Mouse (Mus musculus): ENCODE measurements around the gene Gm10721.
"Not testable (repeated sequence)": the region's sequence is repeated elsewhere in the genome, so short reads cannot be mapped to it uniquely, and the experiment has no call there.

GRCm38 (mm10) chr9:3012733-3013279, at the start of gene Gm10721:
- not testable (repeated sequence) for TF ChIP-seq POLR2A (IDR thresholded peaks at IDR 0.05; ENCODE audit: insufficient read length, low read depth); MAX (IDR thresholded peaks at IDR 0.05; ENCODE audit: low read depth); TCF12 (IDR thresholded peaks at IDR 0.05; ENCODE audit: insufficient read depth, poor library complexity, severe bottlenecking); TCF3 (IDR thresholded peaks at IDR 0.05; ENCODE audit: insufficient read length, low read depth); CEBPB (IDR thresholded peaks at IDR 0.05; ENCODE audit: insufficient read depth, poor library complexity, severe bottlenecking); USF1 (IDR thresholded peaks at IDR 0.05; ENCODE audit: low read depth); MYOD1 (IDR thresholded peaks at IDR 0.05; ENCODE audit: control insufficient read depth in 1 of 3, insufficient read length in 2 of 3, low read depth in 2 of 3); E2F4 (IDR thresholded peaks at IDR 0.05; ENCODE audit: insufficient read depth)
